Mouse (Mus musculus) heart, adult 2 months (tissue): ENCODE measurements at regions not wholly inside any gene's neighbourhood (a gene's known extent, or its start where the extent isn't known, plus 50 kb on each side); places are given as distances from the start of the nearest gene placed in this dataset.

Source experiments
- DNase-seq, 2 experiments: peaks; one replicate each; pipeline ENCODE4 v3.0.0; 2021
- H3K27ac ChIP-seq: fragments of 200-600 bp; 2 replicates; pipeline ENCODE4 v1.8.1; 2022
- H3K27me3 ChIP-seq: fragments of 200-500 bp; 2 replicates; pipeline ENCODE4 v1.6.1; 2012; ENCODE audit warnings: mild to moderate bottlenecking, low read length, inconsistent platforms, mixed read lengths; ENCODE audit not compliant: control insufficient read depth, insufficient read depth
- H3K36me3 ChIP-seq: fragments of 200-500 bp; 2 replicates; pipeline ENCODE4 v1.6.1; 2012; ENCODE audit warnings: low read length, inconsistent platforms; ENCODE audit not compliant: control insufficient read depth, insufficient read depth
- H3K4me1 ChIP-seq: fragments of 200-500 bp; 2 replicates; pipeline ENCODE4 v1.6.1; 2011; ENCODE audit warnings: low read length; ENCODE audit not compliant: control insufficient read depth, insufficient read depth
- H3K4me3 ChIP-seq: fragments of 200-600 bp; 2 replicates; pipeline ENCODE4 v1.8.1; 2022
- H3K79me2 ChIP-seq: fragments of 200-500 bp; replicated peaks from 2 replicates; pipeline ENCODE4 v1.6.1; 2012; ENCODE audit warnings: mild to moderate bottlenecking, inconsistent platforms, low read length, moderate library complexity, mixed read lengths; ENCODE audit not compliant: control insufficient read depth, insufficient read depth
- H3K9ac ChIP-seq: fragments of 200-500 bp; 2 replicates; pipeline ENCODE4 v1.6.1; 2012; ENCODE audit warnings: low read depth, mild to moderate bottlenecking, control low read depth, inconsistent platforms, low read length, mixed read lengths
- CTCF ChIP-seq: fragments of 200-600 bp; IDR thresholded peaks from 2 replicates; pipeline ENCODE4 v1.8.1; 2022; ENCODE audit warnings: antibody characterized with exemption, mild to moderate bottlenecking, moderate library complexity
- EP300 ChIP-seq: fragments of 200-500 bp; IDR thresholded peaks from 2 replicates; pipeline ENCODE4 v1.6.1; 2011; ENCODE audit warnings: low read depth, low read length, control low read depth; ENCODE audit not compliant: insufficient read depth
- POLR2A ChIP-seq: fragments of 200-500 bp; IDR thresholded peaks from 2 replicates; pipeline ENCODE4 v1.6.1; 2011; ENCODE audit warnings: mild to moderate bottlenecking, low read depth, low read length, control low read depth; ENCODE audit not compliant: insufficient read depth
- WGBS: fragments of 180-500 bp; shearing (Covaris S2); methylation state at CpG from one replicate; pipeline ENCODE4 v1.1.7; 2018; 5-methylcytosine and 5-hydroxymethylcytosine counted together
- intact Hi-C: fragments of 180-260 bp; cut with DNase I; formaldehyde crosslinking; loops from one replicate; pipeline ENCODE4 v1.15.1; 2025

- H3K27me3 ChIP-seq = no peaks in the 10 kb centered on the region
- no peak for TF ChIP-seq EP300
- no peak for TF ChIP-seq POLR2A
- no peak for TF ChIP-seq CTCF
Observed at GRCm38 (mm10) chr11:31753211-31753610, 81.5 kb upstream of the Bod1 start.

GRCm38 (mm10) chr11:31753711-31754161, 82.1 kb upstream of the Bod1 start:
- Histone ChIP-seq H3K36me3 (no peaks in the 10 kb centered on the region), H3K9ac (no peak overlapping the region), H3K27me3 (no peaks in the 10 kb centered on the region), H3K4me3 (no peak overlapping the region), H3K4me1 (no peaks in the 10 kb centered on the region), H3K27ac (no peak overlapping the region), H3K79me2 (no peaks in the 10 kb centered on the region)
- no peak for TF ChIP-seq EP300
- TF ChIP-seq POLR2A = no peak
- intact Hi-C loops = no loop called here
- no peak for DNase-seq
- WGBS = 59% methylated on average over 5 of the region's 5 CpGs

More at GRCm38 (mm10) chr11:31753211-31753610, 81.5 kb upstream of the Bod1 start:
- no peak overlapping the region for H3K9ac ChIP-seq
- no peaks in the 10 kb centered on the region for H3K36me3 ChIP-seq
- H3K79me2 ChIP-seq = no peaks in the 10 kb centered on the region
- H3K27ac ChIP-seq = no peak overlapping the region
- no peak for DNase-seq
- intact Hi-C loops = no loop called here
- 83% methylated on average over 3 of the region's 3 CpGs for WGBS
- H3K4me1 ChIP-seq = peaks cover 4% of the 10 kb centered on the region
- H3K4me3 ChIP-seq = no peak overlapping the region

- no peak for DNase-seq
- no peaks in the 10 kb centered on the region for H3K79me2 ChIP-seq
- TF ChIP-seq POLR2A = no peak
- TF ChIP-seq CTCF = no peak
- TF ChIP-seq EP300 = no peak
- H3K27ac ChIP-seq = no peak overlapping the region
- no peaks in the 10 kb centered on the region for H3K4me1 ChIP-seq
- no peaks in the 10 kb centered on the region for H3K36me3 ChIP-seq
- no peak overlapping the region for H3K4me3 ChIP-seq
- H3K9ac ChIP-seq = no peak overlapping the region
- intact Hi-C loops = no loop called here
- H3K27me3 ChIP-seq = no peaks in the 10 kb centered on the region
- WGBS = 80% methylated on average over 4 of the region's 4 CpGs
Observed at GRCm38 (mm10) chr11:31754416-31754815, 82.7 kb upstream of the Bod1 start.

- DNase-seq = no peak
- intact Hi-C loops = loop anchor here (5.0 kb wide), 1 partner anchor 79 kb away; no protein-coding TSS in a partner anchor
- Histone ChIP-seq H3K4me1 (peaks cover 9% of the 10 kb centered on the region), H3K36me3 (no peaks in the 10 kb centered on the region), H3K27me3 (no peaks in the 10 kb centered on the region), H3K27ac (no peak overlapping the region), H3K4me3 (no peak overlapping the region), H3K79me2 (no peaks in the 10 kb centered on the region), H3K9ac (no peak overlapping the region)
- WGBS = 81% methylated on average over 3 of the region's 3 CpGs
- TF ChIP-seq EP300 = no peak
- no peak for TF ChIP-seq POLR2A
- no peak for TF ChIP-seq CTCF
Observed at GRCm38 (mm10) chr11:31755858-31756257, 84.2 kb upstream of the Bod1 start.

GRCm38 (mm10) chr11:31756355-31757145, 84.9 kb upstream of the Bod1 start:
- H3K79me2 ChIP-seq = no peaks in the 10 kb centered on the region
- TF ChIP-seq EP300 (no peak), POLR2A (no peak), CTCF (no peak)
- no peaks in the 10 kb centered on the region for H3K36me3 ChIP-seq
- no peak overlapping the region for H3K4me3 ChIP-seq
- DNase-seq = no peak
- H3K4me1 ChIP-seq = peaks cover 9% of the 10 kb centered on the region
- intact Hi-C loops = loop anchor here (5.0 kb wide), 1 partner anchor 79 kb away; no protein-coding TSS in a partner anchor
- no peak overlapping the region for H3K27ac ChIP-seq
- H3K9ac ChIP-seq = no peak overlapping the region
- WGBS = 74% methylated on average over 10 of the region's 10 CpGs
- H3K27me3 ChIP-seq = no peaks in the 10 kb centered on the region
